Mouse (Mus musculus) small intestine, adult 2 months (tissue): ENCODE data around the gene Grm4.

Source experiments
- CTCF ChIP-seq: fragments of 200-500 bp; IDR thresholded peaks from 2 replicates; pipeline ENCODE4 v1.5.1; 2012; ENCODE audit warnings: low read depth, mild to moderate bottlenecking, control low read depth, inconsistent platforms, low read length, moderate library complexity, mixed read lengths; ENCODE audit not compliant: insufficient replicate concordance, insufficient read length; ENCODE audit errors: extremely low read depth
- POLR2A ChIP-seq: fragments of 200-500 bp; IDR thresholded peaks from 2 replicates; pipeline ENCODE4 v1.6.1; 2012; ENCODE audit warnings: low read depth, mild to moderate bottlenecking, control low read depth, inconsistent platforms, low read length, moderate library complexity

DNA sequence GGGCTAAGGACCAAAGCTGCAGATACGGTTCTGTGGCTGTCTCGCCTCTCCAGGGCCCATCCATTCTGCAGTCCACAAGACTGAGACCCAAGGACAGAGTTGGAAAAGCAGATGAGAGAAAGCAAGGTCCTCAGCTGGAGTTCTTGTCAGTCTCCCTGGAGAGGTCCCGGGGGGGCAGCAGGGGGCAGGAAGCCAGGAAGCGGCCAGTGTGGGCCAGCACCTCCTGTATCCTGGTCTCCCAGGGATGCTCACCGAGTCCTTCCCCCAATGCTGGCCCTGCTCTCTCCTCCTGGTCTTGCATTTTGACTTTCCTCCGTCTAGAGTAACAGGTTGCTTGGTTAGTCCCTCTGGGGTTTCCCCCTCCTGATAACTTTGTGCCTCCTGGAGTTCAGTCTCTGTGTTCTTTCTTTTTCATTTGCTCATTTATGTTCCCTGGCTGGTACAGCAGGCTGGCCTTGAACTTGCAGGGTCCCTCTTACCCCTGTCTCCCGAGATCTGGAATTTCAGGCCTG, 25.4 kb upstream of the Grm4 start:
- TF ChIP-seq CTCF = no peak
- no peak for TF ChIP-seq POLR2A
